Mouse (Mus musculus) embryonic facial prominence, embryonic 14.5 days (tissue): ENCODE measurements around the gene March11. TPM values are rescaled to one million over a fixed set of nuclear protein-coding genes. Genes with fewer than 3 reads are reported as not detected.
A peak's percentile ranks its signal among the peaks of the same experiment; 100 is the strongest.

Experiments used
- ATAC-seq: fragments of 200-750 bp; cut with Nextera tagmentation; 2 replicates; pipeline ENCODE4 v1.8.0; 2017; ENCODE audit warnings: low read depth, moderate number of reproducible peaks, moderate TSS enrichment
- DNase-seq: peaks from one replicate; pipeline ENCODE4 v3.0.0-alpha.2; 2015; ENCODE audit warnings: low spot score
- H3K27ac ChIP-seq: fragments of 300-500 bp; sonication (generic); replicated peaks from 2 replicates; pipeline ENCODE4 v1.5.1; 2014; ENCODE audit warnings: low read depth, mild to moderate bottlenecking, low read length, moderate library complexity
- H3K27me3 ChIP-seq: fragments of 300-500 bp; sonication (generic); replicated peaks from 2 replicates; pipeline ENCODE4 v1.6.1; 2014; ENCODE audit warnings: low read length; ENCODE audit not compliant: control insufficient read depth, insufficient read depth
- H3K36me3 ChIP-seq: fragments of 300-500 bp; sonication (generic); 2 replicates; pipeline ENCODE4 v1.6.1; 2014; ENCODE audit warnings: low read length, mixed read lengths; ENCODE audit not compliant: control insufficient read depth, insufficient read depth
- H3K4me1 ChIP-seq: fragments of 300-500 bp; sonication (generic); 2 replicates; pipeline ENCODE4 v1.6.1; 2014; ENCODE audit warnings: antibody characterized with exemption, low read length; ENCODE audit not compliant: control insufficient read depth, insufficient read depth
- H3K4me2 ChIP-seq: fragments of 300-500 bp; sonication (generic); 2 replicates; pipeline ENCODE4 v1.6.1; 2014; ENCODE audit warnings: low read depth, mild to moderate bottlenecking, low read length, moderate library complexity, mixed read lengths
- H3K4me3 ChIP-seq: fragments of 300-500 bp; sonication (generic); 2 replicates; pipeline ENCODE4 v1.5.1; 2014; ENCODE audit warnings: low read depth, mild to moderate bottlenecking, low read length
- H3K9ac ChIP-seq: fragments of 300-500 bp; sonication (generic); 2 replicates; pipeline ENCODE4 v1.6.1; 2014; ENCODE audit warnings: low read depth, mild to moderate bottlenecking, low read length, moderate library complexity, mixed read lengths
- H3K9me3 ChIP-seq: fragments of 300-500 bp; sonication (generic); 2 replicates; pipeline ENCODE4 v1.6.1; 2016; ENCODE audit warnings: low read length; ENCODE audit not compliant: control insufficient read depth
- WGBS: fragments of 180-500 bp; shearing (Covaris S2); extraction: QIAGEN DNeasy Blood & Tissue Kit; methylation state at CpG from one replicate; pipeline ENCODE4 v1.1.7; 2014; 5-methylcytosine and 5-hydroxymethylcytosine counted together
- polyA plus RNA-seq: library from polyadenylated mRNA; unstranded; fragments of >200 nt; fragmentation: Nextera tagmentation; extraction: Ambion mirVana; gene quantifications from 2 replicates; pipeline ENCODE4 v1.2.1, GENCODE M21; 2014

The March11 gene
- polyA plus RNA-seq, 1 experiment from 2014 or later: 1.4 TPM

- Histone ChIP-seq H3K4me3 (peak overlapping the region; percentile 54), H3K27ac (no peak overlapping the region; the same call in 1 of the 2 replicates), H3K9me3 (no peaks in the 10 kb centered on the region), H3K4me2 (peak overlapping the region; percentile 95), H3K36me3 (no peaks in the 10 kb centered on the region), H3K4me1 (no peaks in the 10 kb centered on the region), H3K27me3 (peaks cover 23% of the 10 kb centered on the region), H3K9ac (peak overlapping the region; percentile 46; the same call in 1 of the 2 replicates)
- DNase-seq (peak; percentile 85), ATAC-seq (peak; percentile 72)
- 0% methylated on average over 26 of the region's 62 CpGs for WGBS
These were observed 563 bp downstream of the March11 start for GRCm38 (mm10) chr15:26309291-26309931.

- ATAC-seq: no peak
- no peaks in the 10 kb centered on the region for H3K4me1 ChIP-seq
These were observed 11.0 kb downstream of the March11 start for GRCm38 (mm10) chr15:26319866-26320265.

GRCm38 (mm10) chr15:26320402-26320801 is 11.6 kb downstream of the March11 start:
- H3K4me1 ChIP-seq: no peaks in the 10 kb centered on the region

More at GRCm38 (mm10) chr15:26319866-26320265, 11.0 kb downstream of the March11 start:
- DNase-seq: no peak
- 64% methylated on average over 2 of the region's 2 CpGs for WGBS
- Histone ChIP-seq H3K4me2 (no peak overlapping the region), H3K27ac (no peak overlapping the region), H3K36me3 (no peaks in the 10 kb centered on the region), H3K9me3 (no peaks in the 10 kb centered on the region), H3K4me3 (no peak overlapping the region), H3K9ac (no peak overlapping the region), H3K27me3 (no peaks in the 10 kb centered on the region)

GRCm38 (mm10) chr15:26322804-26323203 is 14.0 kb downstream of the March11 start:
- 76% methylated on average over 4 of the region's 4 CpGs for WGBS
- H3K4me3 ChIP-seq: no peak overlapping the region
- DNase-seq (no peak), ATAC-seq (no peak)
- H3K4me2 ChIP-seq: no peak overlapping the region
- H3K9ac ChIP-seq: no peak overlapping the region
- H3K27me3 ChIP-seq: no peaks in the 10 kb centered on the region
- no peaks in the 10 kb centered on the region for H3K4me1 ChIP-seq
- no peaks in the 10 kb centered on the region for H3K36me3 ChIP-seq
- H3K9me3 ChIP-seq: no peaks in the 10 kb centered on the region
- H3K27ac ChIP-seq: no peak overlapping the region

More at GRCm38 (mm10) chr15:26320402-26320801, 11.6 kb downstream of the March11 start:
- Histone ChIP-seq H3K4me2 (no peak overlapping the region), H3K27me3 (no peaks in the 10 kb centered on the region), H3K4me3 (no peak overlapping the region), H3K9ac (no peak overlapping the region), H3K27ac (no peak overlapping the region), H3K36me3 (no peaks in the 10 kb centered on the region), H3K9me3 (no peaks in the 10 kb centered on the region)
- no peak for DNase-seq
- 85% methylated on average over 3 of the region's 3 CpGs for WGBS
- no peak for ATAC-seq

- DNase-seq (peak; percentile 37), ATAC-seq (no peak)
- Histone ChIP-seq H3K36me3 (no peaks in the 10 kb centered on the region), H3K9me3 (no peaks in the 10 kb centered on the region), H3K4me1 (no peaks in the 10 kb centered on the region), H3K27ac (no peak overlapping the region), H3K9ac (no peak overlapping the region), H3K27me3 (no peaks in the 10 kb centered on the region), H3K4me3 (no peak overlapping the region), H3K4me2 (no peak overlapping the region)
- WGBS: 90% methylated on average over 1 of the region's 1 CpGs
These were observed 18.3 kb downstream of the March11 start for GRCm38 (mm10) chr15:26327157-26327556.

- ATAC-seq: no peak
- H3K4me3 ChIP-seq: no peak overlapping the region
- H3K27ac ChIP-seq: no peak overlapping the region
- DNase-seq: peak; percentile 53
- no peaks in the 10 kb centered on the region for H3K27me3 ChIP-seq
- no peaks in the 10 kb centered on the region for H3K36me3 ChIP-seq
- H3K4me2 ChIP-seq: no peak overlapping the region
- H3K4me1 ChIP-seq: no peaks in the 10 kb centered on the region
- no peaks in the 10 kb centered on the region for H3K9me3 ChIP-seq
- WGBS: 62% methylated on average over 3 of the region's 3 CpGs
- H3K9ac ChIP-seq: no peak overlapping the region
These were observed 26.9 kb downstream of the March11 start for GRCm38 (mm10) chr15:26335791-26336190.

- no peak overlapping the region for H3K4me2 ChIP-seq
- ATAC-seq (no peak), DNase-seq (no peak)
- no peak overlapping the region for H3K27ac ChIP-seq
- no peak overlapping the region for H3K9ac ChIP-seq
- WGBS: 73% methylated on average over 2 of the region's 2 CpGs
- H3K27me3 ChIP-seq: no peaks in the 10 kb centered on the region
- H3K4me3 ChIP-seq: no peak overlapping the region
- H3K9me3 ChIP-seq: no peaks in the 10 kb centered on the region
- no peaks in the 10 kb centered on the region for H3K36me3 ChIP-seq
- no peaks in the 10 kb centered on the region for H3K4me1 ChIP-seq
These were observed 28.9 kb downstream of the March11 start for GRCm38 (mm10) chr15:26337775-26338174.

GRCm38 (mm10) chr15:26338343-26338742 is 29.5 kb downstream of the March11 start:
- no peak for ATAC-seq
- H3K4me2 ChIP-seq: no peak overlapping the region
- H3K9me3 ChIP-seq: no peaks in the 10 kb centered on the region
- no peak overlapping the region for H3K9ac ChIP-seq
- H3K27ac ChIP-seq: no peak overlapping the region
- no peaks in the 10 kb centered on the region for H3K4me1 ChIP-seq
- 91% methylated on average over 4 of the region's 4 CpGs for WGBS
- no peak overlapping the region for H3K4me3 ChIP-seq
- DNase-seq: no peak
- no peaks in the 10 kb centered on the region for H3K27me3 ChIP-seq
- H3K36me3 ChIP-seq: no peaks in the 10 kb centered on the region

GRCm38 (mm10) chr15:26340490-26340889 is 31.6 kb downstream of the March11 start:
- 77% methylated on average over 11 of the region's 11 CpGs for WGBS
- no peak overlapping the region for H3K4me2 ChIP-seq
- no peaks in the 10 kb centered on the region for H3K4me1 ChIP-seq
- H3K27me3 ChIP-seq: no peaks in the 10 kb centered on the region
- H3K27ac ChIP-seq: no peak overlapping the region
- no peak for DNase-seq
- no peak overlapping the region for H3K9ac ChIP-seq
- no peaks in the 10 kb centered on the region for H3K9me3 ChIP-seq
- no peak for ATAC-seq
- no peaks in the 10 kb centered on the region for H3K36me3 ChIP-seq
- H3K4me3 ChIP-seq: no peak overlapping the region
